Mouse (Mus musculus) limb, embryonic 13.5 days (tissue): Measurements from ENCODE around the gene Serpinb7. TPM values are rescaled to one million over a fixed set of nuclear protein-coding genes. Genes with fewer than 3 reads are reported as not detected.

ENCODE experiments used
- ATAC-seq: fragments of 200-750 bp; cut with Nextera tagmentation; 2 replicates; pipeline ENCODE4 v1.8.0; 2017; ENCODE audit warnings: low read depth, moderate number of reproducible peaks, moderate TSS enrichment; ENCODE audit not compliant: low FRiP score
- H3K27ac ChIP-seq: fragments of 300-500 bp; sonication (generic); 2 replicates; pipeline ENCODE4 v1.5.1; 2015; ENCODE audit warnings: inconsistent platforms, mild to moderate bottlenecking, moderate library complexity
- H3K27me3 ChIP-seq: fragments of 300-500 bp; sonication (generic); 2 replicates; pipeline ENCODE4 v1.6.1; 2015; ENCODE audit warnings: mild to moderate bottlenecking, inconsistent platforms
- H3K36me3 ChIP-seq: fragments of 300-500 bp; sonication (generic); 2 replicates; pipeline ENCODE4 v1.6.1; 2015; ENCODE audit warnings: inconsistent platforms, mild to moderate bottlenecking, moderate library complexity
- H3K4me1 ChIP-seq: fragments of 300-500 bp; sonication (generic); 2 replicates; pipeline ENCODE4 v1.6.1; 2015; ENCODE audit warnings: inconsistent platforms
- H3K4me2 ChIP-seq: fragments of 300-500 bp; sonication (generic); replicated peaks from 2 replicates; pipeline ENCODE4 v1.6.1; 2015; ENCODE audit warnings: inconsistent platforms, mild to moderate bottlenecking, moderate library complexity
- H3K4me3 ChIP-seq: fragments of 300-500 bp; sonication (generic); 2 replicates; pipeline ENCODE4 v1.5.1; 2015; ENCODE audit warnings: moderate library complexity, mild to moderate bottlenecking, inconsistent platforms
- H3K9ac ChIP-seq: fragments of 300-500 bp; sonication (generic); 2 replicates; pipeline ENCODE4 v1.6.1; 2015; ENCODE audit warnings: mild to moderate bottlenecking, inconsistent platforms
- H3K9me3 ChIP-seq: fragments of 300-500 bp; sonication (generic); 2 replicates; pipeline ENCODE4 v1.6.1; 2016; ENCODE audit warnings: inconsistent platforms
- polyA plus RNA-seq: library from polyadenylated mRNA; unstranded; fragments of >200 nt; fragmentation: Nextera tagmentation; extraction: Ambion mirVana; gene quantifications from 2 replicates; pipeline ENCODE4 v1.2.1, GENCODE M21; 2015

Gene Serpinb7
- polyA plus RNA-seq, 1 experiment from 2014 or later, result 2.3 TPM

GRCm38 (mm10) chr1:107502025-107502424 lies 102.6 kb downstream of the Serpinb7 start:
- ATAC-seq, result no peak
- Histone ChIP-seq H3K36me3 (no peaks in the 10 kb centered on the region), H3K27me3 (no peaks in the 10 kb centered on the region), H3K9ac (no peak overlapping the region), H3K9me3 (no peaks in the 10 kb centered on the region), H3K4me2 (no peak overlapping the region), H3K4me3 (no peak overlapping the region), H3K4me1 (no peaks in the 10 kb centered on the region), H3K27ac (no peak overlapping the region)

Other genes with a start within 250 kb of the Serpinb7 start
- 0.22 TPM in 1 of 2 replicates, not detected in the other for gene Serpinb3b, start 121.3 kb upstream of the Serpinb7 start, polyA plus RNA-seq
- 0.25 and 0.56 TPM in 2 replicates for gene Serpinb3c, start 121.3 kb upstream of the Serpinb7 start, polyA plus RNA-seq
- gene Serpinb11, start 38.5 kb upstream of the Serpinb7 start, polyA plus RNA-seq, result not detected in 2 replicates
- gene Serpinb2, start 111.8 kb downstream of the Serpinb7 start, polyA plus RNA-seq, result 0.29 and 0.77 TPM in 2 replicates
- 1.6 and 2.1 TPM in 2 replicates for gene Serpinb8, start 190.4 kb downstream of the Serpinb7 start, polyA plus RNA-seq